Mouse (Mus musculus) midbrain, embryonic 10.5 days (tissue): ENCODE data around the gene Nedd9. TPM values are rescaled to one million over a fixed set of nuclear protein-coding genes. Genes with fewer than 3 reads are reported as not detected.

Source experiments
- DNase-seq: peaks from one replicate; pipeline ENCODE4 v3.0.0-alpha.2; 2017; ENCODE audit warnings: low spot score
- H3K27ac ChIP-seq: fragments of 300-500 bp; sonication (generic); replicated peaks from 2 replicates; pipeline ENCODE4 v1.5.1; 2016; ENCODE audit warnings: mild to moderate bottlenecking
- H3K27me3 ChIP-seq: fragments of 300-500 bp; sonication (generic); 2 replicates; pipeline ENCODE4 v1.6.1; 2016; ENCODE audit warnings: low read depth, mild to moderate bottlenecking; ENCODE audit not compliant: poor library complexity, severe bottlenecking
- H3K36me3 ChIP-seq: fragments of 300-500 bp; sonication (generic); 2 replicates; pipeline ENCODE4 v1.6.1; 2016; ENCODE audit warnings: mild to moderate bottlenecking, moderate library complexity
- H3K4me1 ChIP-seq: fragments of 300-500 bp; sonication (generic); 2 replicates; pipeline ENCODE4 v1.6.1; 2016
- H3K4me3 ChIP-seq: fragments of 300-500 bp; sonication (generic); 2 replicates; pipeline ENCODE4 v1.5.1; 2016; ENCODE audit warnings: mild to moderate bottlenecking, moderate library complexity
- H3K9me3 ChIP-seq: fragments of 300-500 bp; sonication (generic); replicated peaks from 2 replicates; pipeline ENCODE4 v1.6.1; 2016; ENCODE audit warnings: mild to moderate bottlenecking
- WGBS: fragments of 180-500 bp; shearing (Covaris S2); methylation state at CpG from one replicate; pipeline ENCODE4 v1.1.7; 2016; 5-methylcytosine and 5-hydroxymethylcytosine counted together
- polyA plus RNA-seq: library from polyadenylated mRNA; unstranded; fragments of >200 nt; fragmentation: Nextera tagmentation; extraction: Ambion mirVana; gene quantifications from 2 replicates; pipeline ENCODE4 v1.2.1, GENCODE M21; 2016

The Nedd9 gene
- polyA plus RNA-seq, 1 experiment from 2014 or later = 18.9 TPM

GRCm38 (mm10) chr13:41444230-41444629, 42.9 kb downstream of the Nedd9 start:
- DNase-seq = no peak
- H3K9me3 ChIP-seq = no peaks in the 10 kb centered on the region
- WGBS = 93% methylated on average over 6 of the region's 6 CpGs

GRCm38 (mm10) chr13:41442145-41442544, 45.0 kb downstream of the Nedd9 start:
- no peak overlapping the region; the same call in 1 of the 2 replicates for H3K27ac ChIP-seq
- no peak overlapping the region for H3K4me3 ChIP-seq
- no peaks in the 10 kb centered on the region for H3K27me3 ChIP-seq
- peaks cover 11% of the 10 kb centered on the region for H3K4me1 ChIP-seq
- no peak for DNase-seq
- H3K36me3 ChIP-seq = no peaks in the 10 kb centered on the region
- WGBS = 81% methylated on average over 4 of the region's 4 CpGs
- no peaks in the 10 kb centered on the region for H3K9me3 ChIP-seq

More at GRCm38 (mm10) chr13:41444230-41444629, 42.9 kb downstream of the Nedd9 start:
- H3K36me3 ChIP-seq = no peaks in the 10 kb centered on the region
- H3K4me1 ChIP-seq = peaks cover 16% of the 10 kb centered on the region
- no peaks in the 10 kb centered on the region for H3K27me3 ChIP-seq
- H3K27ac ChIP-seq = no peak overlapping the region
- H3K4me3 ChIP-seq = no peak overlapping the region

DNA sequence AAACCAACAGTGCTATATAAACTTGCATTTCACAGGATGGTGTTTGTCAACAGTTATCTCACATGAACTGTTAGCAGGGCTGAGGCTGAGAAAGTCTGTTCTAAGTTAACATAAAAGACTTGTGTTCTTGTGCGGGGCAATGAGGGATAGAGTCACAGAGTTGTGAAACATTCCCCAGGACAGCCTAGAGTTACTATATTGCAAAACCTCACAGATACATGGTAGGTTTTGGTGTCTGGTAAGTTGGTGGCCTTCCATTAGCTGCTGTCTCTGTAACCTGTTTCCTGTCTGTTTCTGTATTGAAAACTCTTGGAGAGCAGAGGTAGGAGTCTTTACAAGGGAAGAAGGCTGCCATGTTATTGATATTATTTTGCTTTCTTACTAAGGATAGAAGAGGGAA, 47.0 kb downstream of the Nedd9 start:
- DNase-seq = no peak
- WGBS = 95% methylated on average over 1 of the region's 1 CpGs
- H3K27ac ChIP-seq = no peak overlapping the region
- H3K4me3 ChIP-seq = no peak overlapping the region
- no peaks in the 10 kb centered on the region for H3K36me3 ChIP-seq
- no peaks in the 10 kb centered on the region for H3K27me3 ChIP-seq
- no peaks in the 10 kb centered on the region for H3K9me3 ChIP-seq
- peaks cover 11% of the 10 kb centered on the region for H3K4me1 ChIP-seq

DNA sequence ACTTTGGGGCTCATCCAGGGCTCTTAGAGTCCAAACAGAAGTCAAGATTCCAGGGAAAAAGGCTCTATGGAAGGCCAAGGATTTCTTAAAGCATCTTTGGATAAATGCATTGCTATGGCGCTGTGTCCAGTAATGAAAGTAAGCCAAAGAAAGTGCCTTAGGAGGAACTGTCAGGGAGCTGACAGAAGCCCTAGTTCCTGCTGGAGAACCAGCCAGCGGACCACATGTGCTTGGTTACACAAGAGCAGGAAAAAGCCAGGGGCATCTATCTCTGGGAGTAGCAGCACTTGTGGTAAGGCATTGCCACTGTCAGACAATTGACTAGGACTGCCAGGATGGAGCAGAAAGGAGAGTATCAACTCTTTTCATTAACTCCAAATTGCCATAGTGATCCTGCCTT, 49.8 kb downstream of the Nedd9 start:
- no peak overlapping the region for H3K27ac ChIP-seq
- no peak for DNase-seq
- 87% methylated on average over 2 of the region's 2 CpGs for WGBS
- no peak overlapping the region for H3K4me3 ChIP-seq
- no peaks in the 10 kb centered on the region for H3K27me3 ChIP-seq
- no peaks in the 10 kb centered on the region for H3K9me3 ChIP-seq
- peaks cover 6% of the 10 kb centered on the region for H3K4me1 ChIP-seq
- no peaks in the 10 kb centered on the region for H3K36me3 ChIP-seq

GRCm38 (mm10) chr13:41436731-41437130, 50.4 kb downstream of the Nedd9 start:
- Histone ChIP-seq H3K27ac (no peak overlapping the region), H3K9me3 (no peaks in the 10 kb centered on the region), H3K4me3 (no peak overlapping the region), H3K36me3 (no peaks in the 10 kb centered on the region), H3K4me1 (no peaks in the 10 kb centered on the region; the same call in 1 of the 2 replicates), H3K27me3 (no peaks in the 10 kb centered on the region)
- 86% methylated on average over 5 of the region's 5 CpGs for whole genome bisulfite sequencing
- DNase-seq = no peak

DNA sequence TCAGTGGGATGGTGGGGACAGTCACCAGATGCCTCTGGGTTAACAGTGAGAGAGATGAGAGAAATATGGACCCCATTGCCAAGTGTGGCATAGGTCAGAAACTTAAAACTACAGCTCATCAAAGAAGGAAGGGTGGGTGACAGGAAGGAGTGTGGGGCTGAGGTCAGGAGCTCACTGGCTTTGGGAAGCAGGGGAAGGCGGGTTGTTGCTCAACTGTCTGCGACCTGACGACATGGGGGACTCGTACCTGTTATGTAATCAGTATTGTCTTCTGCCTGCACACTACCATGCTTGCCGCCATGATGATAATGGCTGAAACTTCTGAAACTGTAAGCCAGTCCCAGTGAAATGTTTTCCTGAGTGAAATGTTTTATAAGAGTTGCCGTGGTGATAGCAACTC, 54.0 kb downstream of the Nedd9 start:
- WGBS = 87% methylated on average over 6 of the region's 6 CpGs
- no peak for DNase-seq
- Histone ChIP-seq H3K9me3 (no peaks in the 10 kb centered on the region), H3K27ac (no peak overlapping the region), H3K4me3 (no peak overlapping the region), H3K36me3 (no peaks in the 10 kb centered on the region), H3K4me1 (no peaks in the 10 kb centered on the region), H3K27me3 (no peaks in the 10 kb centered on the region)

GRCm38 (mm10) chr13:41431795-41432194, 55.4 kb downstream of the Nedd9 start:
- no peaks in the 10 kb centered on the region for H3K4me1 ChIP-seq
- WGBS = 89% methylated on average over 3 of the region's 3 CpGs
- no peak overlapping the region for H3K27ac ChIP-seq
- no peak overlapping the region for H3K4me3 ChIP-seq
- H3K27me3 ChIP-seq = no peaks in the 10 kb centered on the region
- H3K9me3 ChIP-seq = no peaks in the 10 kb centered on the region
- no peaks in the 10 kb centered on the region for H3K36me3 ChIP-seq
- DNase-seq = no peak

DNA sequence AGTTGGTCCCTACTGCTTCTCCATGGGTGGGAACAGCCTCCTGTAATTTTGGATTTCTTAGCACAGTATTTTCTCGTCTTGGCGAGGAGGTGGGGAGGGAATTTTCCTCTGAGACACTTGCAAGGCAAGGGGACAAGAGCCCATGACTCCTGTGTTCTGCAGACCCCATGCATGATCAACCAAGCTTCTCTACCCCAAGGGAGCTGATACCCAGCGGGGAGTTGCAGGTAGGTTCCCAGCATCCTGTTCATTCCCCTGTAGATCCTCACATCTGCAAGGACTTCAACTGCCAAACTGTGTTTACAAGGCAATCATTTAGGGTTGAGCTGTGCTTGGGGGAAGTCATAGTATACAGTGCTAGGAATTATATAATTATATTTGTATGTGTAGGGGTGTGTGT, 60.1 kb downstream of the Nedd9 start:
- H3K4me3 ChIP-seq = no peak overlapping the region
- no peak overlapping the region for H3K27ac ChIP-seq
- H3K36me3 ChIP-seq = no peaks in the 10 kb centered on the region
- 93% methylated on average over 3 of the region's 3 CpGs for WGBS
- no peaks in the 10 kb centered on the region for H3K4me1 ChIP-seq
- no peaks in the 10 kb centered on the region for H3K9me3 ChIP-seq
- no peaks in the 10 kb centered on the region for H3K27me3 ChIP-seq
- DNase-seq = no peak

DNA sequence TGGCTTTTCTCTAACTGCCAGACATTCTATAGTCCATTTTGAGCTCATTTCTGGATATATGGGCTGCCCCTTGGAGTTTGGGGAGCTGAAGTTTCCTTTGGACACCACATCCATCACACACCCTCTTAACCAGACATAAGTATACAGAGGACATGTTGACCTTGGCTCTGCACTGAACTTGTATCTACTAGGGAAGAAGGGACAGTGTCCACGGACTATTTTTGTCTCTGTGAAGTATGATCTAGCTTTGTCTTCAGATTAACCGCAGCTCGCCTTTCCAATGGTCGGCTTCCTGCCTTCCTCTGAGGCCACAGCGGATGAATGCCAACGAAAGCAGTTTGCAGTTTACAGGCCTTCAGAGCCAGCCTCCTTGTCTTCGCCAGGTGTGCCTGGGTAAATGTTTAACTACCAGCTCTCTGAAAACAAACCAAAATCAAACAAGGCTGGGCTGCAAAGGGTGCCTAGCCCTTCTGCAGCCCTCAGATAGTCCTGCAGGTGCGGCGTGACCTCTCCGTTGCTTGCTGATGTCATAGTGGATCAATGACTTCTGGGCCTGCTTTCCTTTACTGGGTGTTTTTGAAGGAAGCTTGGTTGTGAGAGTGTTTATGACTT, 63.6 kb downstream of the Nedd9 start:
- Histone ChIP-seq H3K27me3 (no peaks in the 10 kb centered on the region), H3K9me3 (no peaks in the 10 kb centered on the region), H3K4me1 (no peaks in the 10 kb centered on the region), H3K27ac (no peak overlapping the region), H3K36me3 (no peaks in the 10 kb centered on the region), H3K4me3 (no peak overlapping the region)
- DNase-seq = no peak
- WGBS = 90% methylated on average over 10 of the region's 10 CpGs

DNA sequence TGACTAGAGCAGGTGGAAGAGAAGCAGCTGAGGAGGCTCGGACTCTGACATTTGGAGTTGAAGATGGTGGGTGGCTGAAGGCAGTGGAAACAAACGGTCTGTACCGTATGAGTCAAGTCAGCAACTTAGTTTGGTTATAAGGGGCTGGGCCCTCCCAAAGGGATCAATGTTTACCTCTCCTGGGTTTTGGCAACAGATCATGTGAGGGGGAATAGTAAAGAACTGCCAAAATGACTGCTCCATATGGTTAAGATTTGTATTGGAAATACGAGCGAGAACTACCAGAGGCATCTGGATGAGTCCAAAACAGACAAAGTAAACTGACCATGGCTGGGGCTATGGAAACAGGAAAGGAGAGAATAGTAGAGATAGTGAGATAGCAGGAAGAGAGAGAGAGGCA, 64.6 kb downstream of the Nedd9 start:
- Histone ChIP-seq H3K9me3 (no peaks in the 10 kb centered on the region), H3K36me3 (no peaks in the 10 kb centered on the region), H3K4me1 (no peaks in the 10 kb centered on the region), H3K4me3 (no peak overlapping the region), H3K27me3 (no peaks in the 10 kb centered on the region), H3K27ac (no peak overlapping the region)
- WGBS = 92% methylated on average over 5 of the region's 5 CpGs
- DNase-seq = no peak

GRCm38 (mm10) chr13:41420376-41420775, 66.8 kb downstream of the Nedd9 start:
- 87% methylated on average over 4 of the region's 4 CpGs for WGBS

GRCm38 (mm10) chr13:41418198-41418869, 68.8 kb downstream of the Nedd9 start:
- no peaks in the 10 kb centered on the region for H3K36me3 ChIP-seq
- H3K27me3 ChIP-seq = no peaks in the 10 kb centered on the region
- no peak overlapping the region for H3K4me3 ChIP-seq
- H3K27ac ChIP-seq = no peak overlapping the region
- no peaks in the 10 kb centered on the region for H3K4me1 ChIP-seq
- peaks cover 4% of the 10 kb centered on the region; the same call in 1 of the 2 replicates for H3K9me3 ChIP-seq
- WGBS = 84% methylated on average over 13 of the region's 13 CpGs
- no peak for DNase-seq

More at GRCm38 (mm10) chr13:41420376-41420775, 66.8 kb downstream of the Nedd9 start:
- Histone ChIP-seq H3K36me3 (no peaks in the 10 kb centered on the region), H3K27ac (no peak overlapping the region), H3K27me3 (no peaks in the 10 kb centered on the region), H3K4me3 (no peak overlapping the region), H3K4me1 (no peaks in the 10 kb centered on the region), H3K9me3 (no peaks in the 10 kb centered on the region)
- no peak for DNase-seq
